14 mouse cellular contexts compared by ENCODE assay signal in genomic region chr1:194703235-194703634, GRCm38 (mm10).
DNase-seq lines count a peak whose midpoint lies in the region; ATAC-seq and TF ChIP-seq lines count a peak whose summit lies in the region.
"Had no signal": no experiment of that assay in that cellular context is flagged by ENCODE, and none has a peak within 500 bp of the region (broad histone marks: within the 10 kb centered on the region; RNA-seq: fewer than 3 reads in every experiment).

No protein-coding gene starts in this region.

- H3K4me1 ChIP-seq in forebrain, embryonic 13.5 days, result peaks cover 32% of the 10 kb centered on the region
- no peaks in the 10 kb centered on the region for H3K4me1 ChIP-seq in liver, postnatal 0 days (ENCODE audit: insufficient read depth)

- 10% methylated on average over 2 of the region's 2 CpGs for WGBS in forebrain, embryonic 13.5 days
- 73% methylated on average over 2 of the region's 2 CpGs for WGBS in liver, postnatal 0 days (ENCODE audit: insufficient replicate concordance)

- ATAC-seq in forebrain, embryonic 13.5 days, result peak; percentile 64
- no peak for ATAC-seq in liver, postnatal 0 days

- no peak overlapping the region for H3K9ac ChIP-seq in forebrain, embryonic 13.5 days
- no peak overlapping the region for H3K9ac ChIP-seq in liver, postnatal 0 days (replicated peaks)
- H3K9ac ChIP-seq: heart, embryonic 12.5 days; hindbrain, embryonic 12.5 days; liver, embryonic 13.5 days; neural tube, embryonic 12.5 days had no signal

- no peak overlapping the region for H3K4me2 ChIP-seq in forebrain, embryonic 13.5 days
- no peak overlapping the region for H3K4me2 ChIP-seq in liver, postnatal 0 days (ENCODE audit: low read depth, low read length)
- H3K4me2 ChIP-seq: heart, embryonic 12.5 days; hindbrain, embryonic 12.5 days; liver, embryonic 13.5 days; neural tube, embryonic 12.5 days had no signal

- no peaks in the 10 kb centered on the region for H3K9me3 ChIP-seq in forebrain, embryonic 13.5 days (replicated peaks)
- H3K9me3 ChIP-seq in liver, postnatal 0 days (ENCODE audit: low read length), result no peaks in the 10 kb centered on the region
- H3K9me3 ChIP-seq: heart, embryonic 12.5 days; hindbrain, embryonic 12.5 days; liver, embryonic 13.5 days; neural tube, embryonic 12.5 days had no signal

- no peak for TF ChIP-seq CTCF in layer of hippocampus, adult 2 months (conservative IDR thresholded peaks at IDR 0.05)
- no peak for TF ChIP-seq CTCF in left cerebral cortex, adult 2 months (IDR thresholded peaks at IDR 0.05)
- no peak for TF ChIP-seq CTCF in liver, postnatal 0 days (IDR thresholded peaks at IDR 0.05; ENCODE audit: low read depth)

- no peak for TF ChIP-seq EP300 in liver, postnatal 0 days (IDR thresholded peaks at IDR 0.05; ENCODE audit: low read depth)

- H3K4me3 ChIP-seq in layer of hippocampus, adult 2 months, result no peak overlapping the region
- H3K4me3 ChIP-seq in forebrain, embryonic 13.5 days, result no peak overlapping the region
- no peak overlapping the region for H3K4me3 ChIP-seq in left cerebral cortex, adult 2 months
- no peak overlapping the region for H3K4me3 ChIP-seq in liver, postnatal 0 days (ENCODE audit: low read depth, low read length)
- H3K4me3 ChIP-seq: heart, embryonic 12.5 days; hindbrain, embryonic 12.5 days; liver, embryonic 13.5 days; neural tube, embryonic 12.5 days had no signal

- H3K27ac ChIP-seq in layer of hippocampus, adult 2 months, result peak overlapping the region; percentile 36; the same call in 1 of the 2 replicates
- H3K27ac ChIP-seq in forebrain, embryonic 13.5 days, result no peak overlapping the region
- peak overlapping the region; percentile 55; the same call in 1 of the 2 replicates for H3K27ac ChIP-seq in left cerebral cortex, adult 2 months
- H3K27ac ChIP-seq in liver, postnatal 0 days (ENCODE audit: low read depth), result no peak overlapping the region
- H3K27ac ChIP-seq: hindbrain, embryonic 12.5 days; liver, embryonic 13.5 days; neural tube, embryonic 12.5 days had no signal

- H3K27me3 ChIP-seq in forebrain, embryonic 13.5 days, result no peaks in the 10 kb centered on the region
- no peaks in the 10 kb centered on the region for H3K27me3 ChIP-seq in liver, postnatal 0 days (ENCODE audit: insufficient read depth, low read length)
- H3K27me3 ChIP-seq: heart, embryonic 12.5 days; hindbrain, embryonic 12.5 days; liver, embryonic 13.5 days; neural tube, embryonic 12.5 days had no signal

- H3K36me3 ChIP-seq in forebrain, embryonic 13.5 days (ENCODE audit: poor library complexity, severe bottlenecking), result peaks cover 29% of the 10 kb centered on the region
- no peaks in the 10 kb centered on the region for H3K36me3 ChIP-seq in liver, postnatal 0 days (replicated peaks; ENCODE audit: insufficient read depth, low read length)
- H3K36me3 ChIP-seq: heart, embryonic 12.5 days; hindbrain, embryonic 12.5 days; liver, embryonic 13.5 days; neural tube, embryonic 12.5 days had no signal

- peak in 1 of 2 experiments; percentile 45 for DNase-seq in layer of hippocampus, adult 2 months (ENCODE audit: low spot score in 2 of 2)
- no peak for DNase-seq in layer of hippocampus, adult 9-10 months (ENCODE audit: low spot score)
- DNase-seq in left cerebral cortex, adult 2 months (ENCODE audit: extremely low spot score in 1 of 2, low spot score in 2 of 2), result peak; percentile 40 to 53
- DNase-seq in right cerebral cortex, adult 2 months (ENCODE audit: low spot score in 2 of 2), result peak; percentile 38 to 59
- DNase-seq in liver, postnatal 0 days, result no peak
- no peak for DNase-seq in gastrocnemius, postnatal 4 days (ENCODE audit: low spot score in 2 of 2)
- DNase-seq: adrenal gland, postnatal 14 days; cerebellum, adult 11-12 months; liver, embryonic 13.5 days; thymus, postnatal 14 days had no signal

- intact Hi-C loops in left cerebral cortex, adult 2 months (cut with DNase I), result loop anchor here (5.0 kb wide), 1 partner anchor 81 kb away; no protein-coding TSS in a partner anchor

Comparison
In these comparisons a context has a peak if more than half of its experiments do, and no peak if none do; other contexts are left out.
1. DNase-seq: peak in left cerebral cortex, adult 2 months (2 of 2) and right cerebral cortex, adult 2 months (2 of 2); none in layer of hippocampus, adult 9-10 months (single experiment), liver, postnatal 0 days (single experiment) and gastrocnemius, postnatal 4 days (0 of 2).
2. H3K27ac ChIP-seq: peak in layer of hippocampus, adult 2 months (single experiment) and left cerebral cortex, adult 2 months (single experiment); none in forebrain, embryonic 13.5 days (single experiment) and liver, postnatal 0 days (single experiment).